Mouse (Mus musculus): ENCODE results near the gene Rrp12. TPM values are rescaled to one million over a fixed set of nuclear protein-coding genes. Genes with fewer than 3 reads are reported as not detected.

The Rrp12 gene
- polyA plus RNA-seq, 1 experiment from 2014 or later, result 10.9 TPM

GRCm38 (mm10) chr19:41869296-41869695, 26.7 kb downstream of the Rrp12 start:
- ATAC-seq (ENCODE audit: insufficient number of reproducible peaks, insufficient read depth, low FRiP score, low read depth), result no peak
- Histone ChIP-seq H3K4me3 (ENCODE audit: low read depth, low read length) (no peak overlapping the region), H3K27me3 (ENCODE audit: control insufficient read depth, insufficient read depth, low read length) (no peaks in the 10 kb centered on the region), H3K36me3 (ENCODE audit: control insufficient read depth, insufficient read depth, low read length) (peaks cover 52% of the 10 kb centered on the region), H3K4me1 (ENCODE audit: control insufficient read depth, insufficient read depth, low read length) (no peaks in the 10 kb centered on the region), H3K27ac (ENCODE audit: low read length) (no peak overlapping the region), H3K4me2 (replicated peaks; ENCODE audit: low read depth, low read length) (no peak overlapping the region), H3K9ac (replicated peaks; ENCODE audit: low read depth, low read length) (no peak overlapping the region), H3K9me3 (ENCODE audit: control insufficient read depth, low read depth, low read length) (no peaks in the 10 kb centered on the region)
- WGBS, result 95% methylated on average over 5 of the region's 5 CpGs

DNA sequence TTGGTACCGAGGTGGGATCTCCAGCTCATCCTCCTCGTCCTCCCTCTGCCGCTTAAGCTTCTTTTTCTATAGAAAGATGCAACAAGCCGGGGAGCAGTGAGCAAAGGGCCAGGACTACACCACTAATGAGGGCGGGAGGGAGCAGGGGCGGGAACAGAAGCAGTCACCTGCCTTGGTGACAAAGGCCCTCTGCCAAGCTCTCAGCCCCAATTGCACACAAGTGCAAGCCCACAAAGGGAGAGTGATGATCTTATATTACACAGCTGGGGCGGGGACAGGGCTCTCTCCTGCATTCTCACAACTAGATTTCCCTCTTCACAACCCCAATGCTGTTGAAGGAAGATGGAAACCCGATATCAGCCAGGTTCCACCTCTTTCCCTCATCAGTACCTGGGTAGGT, 29.3 kb downstream of the Rrp12 start:
- Histone ChIP-seq H3K4me1 (ENCODE audit: control insufficient read depth, insufficient read depth, low read length) (no peaks in the 10 kb centered on the region), H3K9me3 (ENCODE audit: control insufficient read depth, low read depth, low read length) (no peaks in the 10 kb centered on the region), H3K9ac (replicated peaks; ENCODE audit: low read depth, low read length) (no peak overlapping the region), H3K4me3 (ENCODE audit: low read depth, low read length) (no peak overlapping the region), H3K27ac (ENCODE audit: low read length) (no peak overlapping the region), H3K27me3 (ENCODE audit: control insufficient read depth, insufficient read depth, low read length) (no peaks in the 10 kb centered on the region), H3K36me3 (ENCODE audit: control insufficient read depth, insufficient read depth, low read length) (peaks cover 42% of the 10 kb centered on the region), H3K4me2 (replicated peaks; ENCODE audit: low read depth, low read length) (no peak overlapping the region)
- ATAC-seq (ENCODE audit: insufficient number of reproducible peaks, insufficient read depth, low FRiP score, low read depth), result no peak
- WGBS, result 90% methylated on average over 8 of the region's 8 CpGs

DNA sequence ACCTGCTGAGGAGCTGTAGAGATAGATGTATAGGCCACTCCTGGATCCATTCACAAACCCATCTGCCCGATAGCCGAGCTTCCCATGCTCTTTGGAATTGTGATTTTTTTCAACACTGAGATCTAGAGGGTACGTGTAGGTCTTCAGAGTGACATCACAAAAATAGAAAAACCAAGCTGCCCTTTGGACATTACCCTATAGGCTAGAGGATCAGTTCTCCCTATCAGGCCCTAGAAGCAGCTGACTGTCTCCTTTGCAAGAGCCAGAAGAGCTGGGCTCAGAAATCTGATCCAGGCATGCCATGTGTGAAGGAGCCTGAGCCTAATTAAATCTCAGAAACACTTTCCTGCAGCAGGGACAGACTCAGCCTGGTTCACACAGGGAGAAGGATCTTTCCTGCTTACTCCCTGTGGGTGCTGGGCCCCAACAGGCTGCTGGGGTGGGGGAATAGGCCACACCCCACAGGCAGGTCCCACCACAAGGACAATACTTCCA, 38.1 kb downstream of the Rrp12 start:
- Histone ChIP-seq H3K4me2 (replicated peaks; ENCODE audit: low read depth, low read length) (no peak overlapping the region), H3K9me3 (ENCODE audit: control insufficient read depth, low read depth, low read length) (no peaks in the 10 kb centered on the region), H3K36me3 (ENCODE audit: control insufficient read depth, insufficient read depth, low read length) (peaks cover 5% of the 10 kb centered on the region; the same call in 1 of the 2 replicates), H3K4me1 (ENCODE audit: control insufficient read depth, insufficient read depth, low read length) (no peaks in the 10 kb centered on the region), H3K4me3 (ENCODE audit: low read depth, low read length) (no peak overlapping the region), H3K27ac (ENCODE audit: low read length) (no peak overlapping the region), H3K9ac (replicated peaks; ENCODE audit: low read depth, low read length) (no peak overlapping the region), H3K27me3 (ENCODE audit: control insufficient read depth, insufficient read depth, low read length) (no peaks in the 10 kb centered on the region)
- 72% methylated on average over 3 of the region's 3 CpGs for WGBS
- no peak for ATAC-seq (ENCODE audit: insufficient number of reproducible peaks, insufficient read depth, low FRiP score, low read depth)

GRCm38 (mm10) chr19:41857086-41857762, 38.7 kb downstream of the Rrp12 start:
- no peak overlapping the region for H3K4me2 ChIP-seq (replicated peaks; ENCODE audit: low read depth, low read length)
- peak; percentile 50; the same call in 1 of the 2 replicates for ATAC-seq (ENCODE audit: insufficient number of reproducible peaks, insufficient read depth, low FRiP score, low read depth)

GRCm38 (mm10) chr19:41852423-41852822, 43.5 kb downstream of the Rrp12 start:
- no peak overlapping the region for H3K9ac ChIP-seq (replicated peaks; ENCODE audit: low read depth, low read length)
- no peaks in the 10 kb centered on the region for H3K9me3 ChIP-seq (ENCODE audit: control insufficient read depth, low read depth, low read length)
- no peak overlapping the region for H3K4me3 ChIP-seq (ENCODE audit: low read depth, low read length)
- no peak overlapping the region for H3K27ac ChIP-seq (ENCODE audit: low read length)
- H3K4me2 ChIP-seq (replicated peaks; ENCODE audit: low read depth, low read length), result no peak overlapping the region
- no peaks in the 10 kb centered on the region for H3K36me3 ChIP-seq (ENCODE audit: control insufficient read depth, insufficient read depth, low read length)
- ATAC-seq (ENCODE audit: insufficient number of reproducible peaks, insufficient read depth, low FRiP score, low read depth), result no peak
- H3K4me1 ChIP-seq (ENCODE audit: control insufficient read depth, insufficient read depth, low read length), result peaks cover 8% of the 10 kb centered on the region; the same call in 1 of the 2 replicates
- no peaks in the 10 kb centered on the region for H3K27me3 ChIP-seq (ENCODE audit: control insufficient read depth, insufficient read depth, low read length)
- 78% methylated on average over 4 of the region's 4 CpGs for WGBS

More at GRCm38 (mm10) chr19:41857086-41857762, 38.7 kb downstream of the Rrp12 start:
- no peak overlapping the region for H3K9ac ChIP-seq (replicated peaks; ENCODE audit: low read depth, low read length)
- H3K9me3 ChIP-seq (ENCODE audit: control insufficient read depth, low read depth, low read length), result no peaks in the 10 kb centered on the region
- peaks cover 3% of the 10 kb centered on the region; the same call in 1 of the 2 replicates for H3K36me3 ChIP-seq (ENCODE audit: control insufficient read depth, insufficient read depth, low read length)
- no peak overlapping the region for H3K27ac ChIP-seq (ENCODE audit: low read length)
- H3K27me3 ChIP-seq (ENCODE audit: control insufficient read depth, insufficient read depth, low read length), result no peaks in the 10 kb centered on the region
- H3K4me1 ChIP-seq (ENCODE audit: control insufficient read depth, insufficient read depth, low read length), result no peaks in the 10 kb centered on the region
- no peak overlapping the region for H3K4me3 ChIP-seq (ENCODE audit: low read depth, low read length)
- 64% methylated on average over 5 of the region's 5 CpGs for WGBS

DNA sequence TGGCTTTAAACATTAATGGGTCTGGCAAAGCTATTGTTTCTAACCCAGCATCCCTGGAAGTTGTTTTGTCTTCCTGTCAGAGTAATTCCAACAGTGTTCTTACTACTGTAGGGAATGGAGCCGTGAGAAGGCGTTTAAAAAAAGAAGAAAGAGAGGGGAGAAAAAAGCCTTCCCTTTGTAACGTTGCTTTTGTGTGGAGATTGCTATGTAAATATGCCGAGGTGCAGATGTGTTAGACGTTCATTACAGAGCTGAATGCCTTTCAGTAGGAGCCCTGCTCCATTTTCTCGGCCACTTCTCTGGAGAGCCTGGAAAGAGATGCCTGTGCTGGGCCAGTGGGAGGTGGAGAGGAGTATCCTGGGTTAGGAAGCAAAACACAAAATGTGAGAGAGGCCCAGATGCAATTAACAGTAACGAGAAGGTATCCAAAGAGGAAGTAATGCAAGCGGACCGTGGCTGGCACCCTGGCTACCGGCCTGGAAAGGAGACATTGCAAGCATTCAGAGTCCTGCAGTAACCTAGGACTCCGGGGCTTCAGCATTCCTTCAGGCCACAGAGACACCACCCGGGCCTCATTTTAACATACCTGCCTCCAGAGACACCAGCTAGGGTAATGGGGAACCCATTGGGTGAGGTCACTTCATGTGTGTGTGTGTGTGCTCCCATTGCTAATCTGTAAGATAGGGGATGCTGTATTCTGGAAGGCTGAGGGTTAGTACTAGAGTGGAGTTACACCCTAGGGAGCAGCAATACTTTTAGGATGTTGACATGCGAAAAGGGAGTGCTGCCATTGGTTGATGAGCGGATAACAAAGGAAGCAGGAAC, 45.0 kb downstream of the Rrp12 start:
- H3K4me3 ChIP-seq (ENCODE audit: low read depth, low read length), result no peak overlapping the region
- ATAC-seq (ENCODE audit: insufficient number of reproducible peaks, insufficient read depth, low FRiP score, low read depth), result no peak
- H3K9me3 ChIP-seq (ENCODE audit: control insufficient read depth, low read depth, low read length), result no peaks in the 10 kb centered on the region
- 0 out of 2 replicates have a peak overlapping the region, but pooled peaks have one; percentile 15 for H3K27ac ChIP-seq (ENCODE audit: low read length)
- peaks cover 12% of the 10 kb centered on the region; the same call in 1 of the 2 replicates for H3K4me1 ChIP-seq (ENCODE audit: control insufficient read depth, insufficient read depth, low read length)
- H3K27me3 ChIP-seq (ENCODE audit: control insufficient read depth, insufficient read depth, low read length), result no peaks in the 10 kb centered on the region
- H3K4me2 ChIP-seq (replicated peaks; ENCODE audit: low read depth, low read length), result no peak overlapping the region
- 41% methylated on average over 14 of the region's 14 CpGs for WGBS
- H3K9ac ChIP-seq (replicated peaks; ENCODE audit: low read depth, low read length), result no peak overlapping the region
- H3K36me3 ChIP-seq (ENCODE audit: control insufficient read depth, insufficient read depth, low read length), result no peaks in the 10 kb centered on the region

- H3K27ac ChIP-seq (ENCODE audit: low read length), result peak overlapping the region; percentile 15; the same call in 1 of the 2 replicates
- H3K4me3 ChIP-seq (ENCODE audit: low read depth, low read length), result no peak overlapping the region
- H3K36me3 ChIP-seq (ENCODE audit: control insufficient read depth, insufficient read depth, low read length), result no peaks in the 10 kb centered on the region
- H3K4me2 ChIP-seq (replicated peaks; ENCODE audit: low read depth, low read length), result no peak overlapping the region
- H3K9ac ChIP-seq (replicated peaks; ENCODE audit: low read depth, low read length), result no peak overlapping the region
- WGBS, result 33% methylated on average over 6 of the region's 6 CpGs
- no peaks in the 10 kb centered on the region for H3K9me3 ChIP-seq (ENCODE audit: control insufficient read depth, low read depth, low read length)
- H3K27me3 ChIP-seq (ENCODE audit: control insufficient read depth, insufficient read depth, low read length), result no peaks in the 10 kb centered on the region
- ATAC-seq (ENCODE audit: insufficient number of reproducible peaks, insufficient read depth, low FRiP score, low read depth), result no peak
- peaks cover 12% of the 10 kb centered on the region; the same call in 1 of the 2 replicates for H3K4me1 ChIP-seq (ENCODE audit: control insufficient read depth, insufficient read depth, low read length)
Observed at GRCm38 (mm10) chr19:41850021-41850718, 45.8 kb downstream of the Rrp12 start.

All from stomach, embryonic 14.5 days (tissue).